Mouse (Mus musculus): Measurements from ENCODE around the gene Gpr21. TPM values are rescaled to one million over a fixed set of nuclear protein-coding genes. Genes with fewer than 3 reads are reported as not detected.
"Not testable (repeated sequence)": the region's sequence is repeated elsewhere in the genome, so short reads cannot be mapped to it uniquely, and the experiment has no call there.

The Gpr21 gene
- polyA plus RNA-seq, 1 experiment from 2014 or later, result 0.67 TPM

DNA sequence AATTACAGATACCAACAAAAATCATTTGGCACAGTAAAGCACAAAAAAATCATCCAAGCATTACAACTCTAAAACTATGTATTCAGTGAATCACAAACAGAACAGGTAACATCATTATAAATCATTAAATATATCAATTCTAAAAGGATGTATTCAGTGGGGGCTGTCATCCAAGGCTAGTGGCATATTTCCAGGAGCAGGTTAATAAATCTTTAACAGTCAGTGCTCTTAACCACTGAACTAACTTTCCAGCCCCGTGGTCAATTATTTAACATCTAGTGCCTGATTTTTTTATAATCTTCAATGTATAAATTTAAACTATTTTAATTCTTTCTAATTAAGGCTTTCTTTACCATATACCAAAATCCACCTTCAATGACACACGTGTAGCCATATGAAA is 10.3 kb upstream of the Gpr21 start:
- H3K36me3 ChIP-seq (replicated peaks; ENCODE audit: control insufficient read depth, insufficient read depth, low read depth, low read length); H3K4me2 ChIP-seq (ENCODE audit: low read depth, low read length); H3K9me3 ChIP-seq (replicated peaks; ENCODE audit: control insufficient read depth, low read length); H3K4me1 ChIP-seq (ENCODE audit: control insufficient read depth, insufficient read depth, low read length); H3K27ac ChIP-seq (replicated peaks; ENCODE audit: low read depth, low read length); ATAC-seq (replicated peaks; ENCODE audit: insufficient number of reproducible peaks, low FRiP score, low TSS enrichment, low read depth); H3K27me3 ChIP-seq (ENCODE audit: control insufficient read depth, insufficient read depth, low read length); H3K9ac ChIP-seq (replicated peaks; ENCODE audit: low read length); DNase-seq (ENCODE audit: low spot score); H3K4me3 ChIP-seq (ENCODE audit: low read depth, low read length): not testable (repeated sequence)
- WGBS, result 95% methylated on average over 2 of the region's 2 CpGs

DNA sequence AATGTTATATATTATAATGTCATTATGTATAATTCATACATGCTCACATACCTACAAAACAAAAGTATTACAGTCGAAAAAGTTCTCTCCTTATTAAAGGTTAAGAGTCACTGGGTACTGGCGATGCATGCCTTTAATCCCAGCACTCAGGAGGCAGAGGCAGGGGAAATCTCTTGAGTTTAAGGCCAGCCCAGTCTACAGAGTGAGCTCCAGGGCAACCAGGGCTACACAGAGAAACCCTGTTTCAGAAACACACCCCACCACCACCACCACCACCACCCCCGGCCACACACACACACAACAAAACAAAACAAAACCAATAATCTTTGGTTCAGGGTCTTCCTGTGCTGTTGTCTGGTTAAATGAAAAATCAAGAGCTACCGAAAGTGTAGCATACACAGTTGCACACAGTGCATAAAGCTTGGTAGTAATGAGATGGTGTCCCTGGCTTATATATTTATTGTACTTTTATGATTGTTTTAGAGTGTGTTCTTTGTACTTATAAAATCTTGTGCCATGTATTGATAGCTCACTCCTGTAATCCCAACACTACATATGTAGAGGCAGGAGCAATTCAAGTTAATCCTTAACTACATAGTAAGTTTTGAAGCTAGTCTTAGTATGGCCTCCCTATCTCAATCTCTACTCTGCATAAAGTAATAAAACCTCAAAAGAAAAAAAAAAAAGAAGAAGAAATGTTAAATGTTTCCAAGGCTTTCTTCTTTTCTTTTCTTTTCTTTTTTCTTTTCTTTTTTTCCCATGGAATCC is 4.8 kb upstream of the Gpr21 start:
- no peaks in the 10 kb centered on the region for H3K27me3 ChIP-seq (ENCODE audit: control insufficient read depth, insufficient read depth, low read length)
- H3K4me3 ChIP-seq (ENCODE audit: low read depth, low read length), result no peak overlapping the region
- ATAC-seq (replicated peaks; ENCODE audit: insufficient number of reproducible peaks, low FRiP score, low TSS enrichment, low read depth) (no peak), DNase-seq (ENCODE audit: low spot score) (no peak)
- no peak overlapping the region for H3K9ac ChIP-seq (replicated peaks; ENCODE audit: low read length)
- no peaks in the 10 kb centered on the region for H3K9me3 ChIP-seq (replicated peaks; ENCODE audit: control insufficient read depth, low read length)
- H3K4me2 ChIP-seq (ENCODE audit: low read depth, low read length), result no peak overlapping the region
- H3K36me3 ChIP-seq (replicated peaks; ENCODE audit: control insufficient read depth, insufficient read depth, low read depth, low read length), result no peaks in the 10 kb centered on the region; the same call in 1 of the 2 replicates
- H3K4me1 ChIP-seq (ENCODE audit: control insufficient read depth, insufficient read depth, low read length), result no peaks in the 10 kb centered on the region
- 90% methylated on average over 4 of the region's 4 CpGs for WGBS
- H3K27ac ChIP-seq (replicated peaks; ENCODE audit: low read depth, low read length), result no peak overlapping the region

DNA sequence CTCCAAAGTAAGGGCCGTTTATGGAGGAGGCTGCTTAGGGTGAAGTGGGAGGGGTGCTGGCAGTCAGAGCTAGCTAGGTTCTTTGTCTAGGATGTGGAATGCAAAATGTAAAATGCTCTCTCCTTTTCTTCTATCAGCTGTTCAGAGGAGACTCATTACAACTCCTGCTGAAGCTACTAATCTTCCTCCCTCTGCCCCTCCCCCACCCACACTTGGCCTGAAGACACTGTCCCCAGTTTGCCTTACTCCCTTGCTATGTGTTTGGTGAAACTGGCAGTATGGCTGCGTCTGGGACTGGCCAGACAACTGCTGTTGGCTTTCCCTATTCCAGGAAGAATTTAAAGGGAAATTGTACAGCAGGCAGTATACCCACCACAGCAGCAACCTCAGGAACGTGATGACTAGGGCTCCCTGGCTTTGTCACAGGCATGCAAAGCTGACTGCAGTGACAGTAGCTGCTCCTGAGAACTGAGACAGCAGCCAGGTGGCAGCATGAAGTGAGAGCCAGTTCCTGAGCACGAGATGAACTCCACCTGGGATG is 860 bp downstream of the Gpr21 start:
- H3K4me1 ChIP-seq (ENCODE audit: control insufficient read depth, insufficient read depth, low read length), result no peaks in the 10 kb centered on the region
- no peak overlapping the region for H3K9ac ChIP-seq (replicated peaks; ENCODE audit: low read length)
- no peaks in the 10 kb centered on the region for H3K9me3 ChIP-seq (replicated peaks; ENCODE audit: control insufficient read depth, low read length)
- H3K36me3 ChIP-seq (replicated peaks; ENCODE audit: control insufficient read depth, insufficient read depth, low read depth, low read length), result no peaks in the 10 kb centered on the region
- no peak; the same call in 1 of the 2 replicates for ATAC-seq (replicated peaks; ENCODE audit: insufficient number of reproducible peaks, low FRiP score, low TSS enrichment, low read depth)
- H3K27me3 ChIP-seq (ENCODE audit: control insufficient read depth, insufficient read depth, low read length), result no peaks in the 10 kb centered on the region
- H3K4me3 ChIP-seq (ENCODE audit: low read depth, low read length), result no peak overlapping the region
- DNase-seq (ENCODE audit: low spot score), result no peak
- no peak overlapping the region for H3K4me2 ChIP-seq (ENCODE audit: low read depth, low read length)
- no peak overlapping the region for H3K27ac ChIP-seq (replicated peaks; ENCODE audit: low read depth, low read length)
- WGBS, result 52% methylated on average over 4 of the region's 4 CpGs

DNA sequence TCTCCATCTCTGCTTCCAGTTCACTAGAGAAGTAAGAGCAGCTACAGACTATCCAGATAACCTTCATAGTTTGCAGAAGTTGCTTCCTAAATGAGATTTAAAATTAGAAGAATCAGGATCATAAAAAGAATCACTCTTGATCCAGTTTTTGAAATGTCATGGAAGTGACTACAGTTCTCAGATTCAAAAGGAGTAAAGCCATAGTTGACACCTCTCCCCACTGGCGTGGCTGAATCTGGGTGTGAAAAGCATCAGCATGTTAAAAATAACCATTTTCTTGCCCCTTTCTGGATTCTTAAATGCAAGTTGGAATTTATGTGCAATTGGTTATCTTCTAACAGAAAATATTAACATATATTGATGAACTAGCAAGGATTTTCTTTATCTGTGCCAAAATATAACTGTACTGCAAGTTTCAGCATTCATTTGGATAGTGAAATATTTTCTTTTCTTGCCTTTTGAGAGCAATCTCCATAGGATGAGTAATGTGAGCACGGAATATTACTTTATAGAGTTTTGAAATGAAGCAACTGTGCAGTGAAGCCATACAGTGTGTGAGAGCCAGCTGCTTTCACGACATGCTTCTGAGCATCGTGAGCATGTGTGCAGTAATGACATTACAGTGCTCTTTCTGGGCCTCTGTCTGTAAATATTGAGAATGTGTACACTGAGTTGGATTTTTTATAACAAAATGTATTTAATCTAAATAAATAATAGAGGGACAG is 2.6 kb downstream of the Gpr21 start:
- no peak for ATAC-seq (replicated peaks; ENCODE audit: insufficient number of reproducible peaks, low FRiP score, low TSS enrichment, low read depth)
- Histone ChIP-seq H3K27ac (replicated peaks; ENCODE audit: low read depth, low read length) (no peak overlapping the region), H3K4me1 (ENCODE audit: control insufficient read depth, insufficient read depth, low read length) (no peaks in the 10 kb centered on the region), H3K4me3 (ENCODE audit: low read depth, low read length) (no peak overlapping the region), H3K4me2 (ENCODE audit: low read depth, low read length) (no peak overlapping the region), H3K9me3 (replicated peaks; ENCODE audit: control insufficient read depth, low read length) (no peaks in the 10 kb centered on the region), H3K27me3 (ENCODE audit: control insufficient read depth, insufficient read depth, low read length) (no peaks in the 10 kb centered on the region), H3K9ac (replicated peaks; ENCODE audit: low read length) (no peak overlapping the region), H3K36me3 (replicated peaks; ENCODE audit: control insufficient read depth, insufficient read depth, low read depth, low read length) (no peaks in the 10 kb centered on the region)
- WGBS, result 87% methylated on average over 4 of the region's 4 CpGs
- DNase-seq (ENCODE audit: low spot score), result no peak

DNA sequence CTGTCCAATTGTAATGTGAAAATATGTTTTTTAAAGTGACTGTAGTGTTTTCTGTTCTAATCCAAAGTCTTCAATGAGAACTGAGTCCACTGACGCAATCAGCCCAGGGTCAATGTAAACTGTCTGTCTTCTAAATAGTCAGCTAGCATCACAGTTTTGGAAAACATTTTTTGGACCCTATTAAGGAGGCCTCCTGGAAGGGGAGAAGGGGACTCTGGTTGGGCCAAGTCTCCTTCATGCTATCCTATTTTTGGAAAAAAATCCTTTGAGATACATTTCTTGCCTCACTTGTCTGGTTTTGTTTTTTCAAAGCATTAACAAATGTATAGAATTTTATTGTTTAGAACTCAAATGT is 3.1 kb downstream of the Gpr21 start:
- WGBS, result 100% methylated on average over 1 of the region's 1 CpGs
- Histone ChIP-seq H3K27me3 (ENCODE audit: control insufficient read depth, insufficient read depth, low read length) (no peaks in the 10 kb centered on the region), H3K9ac (replicated peaks; ENCODE audit: low read length) (no peak overlapping the region), H3K4me1 (ENCODE audit: control insufficient read depth, insufficient read depth, low read length) (no peaks in the 10 kb centered on the region), H3K9me3 (replicated peaks; ENCODE audit: control insufficient read depth, low read length) (no peaks in the 10 kb centered on the region), H3K4me2 (ENCODE audit: low read depth, low read length) (no peak overlapping the region), H3K36me3 (replicated peaks; ENCODE audit: control insufficient read depth, insufficient read depth, low read depth, low read length) (no peaks in the 10 kb centered on the region), H3K4me3 (ENCODE audit: low read depth, low read length) (no peak overlapping the region), H3K27ac (replicated peaks; ENCODE audit: low read depth, low read length) (no peak overlapping the region)
- DNase-seq (ENCODE audit: low spot score), result no peak
- no peak for ATAC-seq (replicated peaks; ENCODE audit: insufficient number of reproducible peaks, low FRiP score, low TSS enrichment, low read depth)

DNA sequence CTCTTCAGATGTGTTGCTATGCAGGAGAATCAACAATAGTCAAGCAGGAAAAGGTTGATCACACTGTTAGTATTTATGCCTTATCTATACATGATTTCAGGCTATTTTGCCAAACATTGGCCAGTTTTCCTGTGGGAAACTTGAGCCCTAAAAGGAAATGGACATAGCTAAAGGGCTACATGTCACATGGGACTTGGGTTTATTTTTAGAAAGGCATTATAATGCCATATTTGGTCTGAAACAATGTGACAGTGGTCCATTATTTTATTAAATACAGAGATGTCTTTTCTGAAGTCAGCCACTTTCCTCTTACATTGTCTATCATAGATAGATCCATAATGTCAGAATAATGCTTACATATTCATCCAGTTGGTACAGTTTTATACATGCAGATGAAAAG is 11.5 kb downstream of the Gpr21 start:
- no peaks in the 10 kb centered on the region for H3K36me3 ChIP-seq (replicated peaks; ENCODE audit: control insufficient read depth, insufficient read depth, low read depth, low read length)
- H3K27ac ChIP-seq (replicated peaks; ENCODE audit: low read depth, low read length), result no peak overlapping the region
- H3K4me2 ChIP-seq (ENCODE audit: low read depth, low read length), result no peak overlapping the region
- no peak overlapping the region for H3K4me3 ChIP-seq (ENCODE audit: low read depth, low read length)
- H3K27me3 ChIP-seq (ENCODE audit: control insufficient read depth, insufficient read depth, low read length), result no peaks in the 10 kb centered on the region
- H3K4me1 ChIP-seq (ENCODE audit: control insufficient read depth, insufficient read depth, low read length), result no peaks in the 10 kb centered on the region
- no peaks in the 10 kb centered on the region for H3K9me3 ChIP-seq (replicated peaks; ENCODE audit: control insufficient read depth, low read length)
- no peak for DNase-seq (ENCODE audit: low spot score)
- no peak for ATAC-seq (replicated peaks; ENCODE audit: insufficient number of reproducible peaks, low FRiP score, low TSS enrichment, low read depth)
- H3K9ac ChIP-seq (replicated peaks; ENCODE audit: low read length), result no peak overlapping the region

DNA sequence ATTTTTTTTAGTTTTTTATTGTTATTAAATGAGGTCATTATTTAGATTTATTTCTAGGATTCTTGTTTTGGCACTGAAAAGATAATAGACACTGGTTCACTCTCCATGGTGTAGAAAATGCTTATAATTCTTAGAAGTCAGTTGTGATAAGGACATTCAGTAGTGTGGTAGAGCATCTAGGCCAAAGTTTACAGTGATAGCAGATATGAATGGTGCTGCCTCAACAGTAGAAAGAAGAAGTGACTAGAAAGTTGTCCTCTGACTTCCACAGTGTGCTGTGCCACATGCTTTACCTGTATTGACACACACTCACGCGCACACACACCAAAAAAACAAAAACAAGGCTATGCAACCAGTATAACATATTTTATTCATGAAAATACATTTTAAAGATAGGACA is 13.3 kb downstream of the Gpr21 start:
- Histone ChIP-seq H3K9me3 (replicated peaks; ENCODE audit: control insufficient read depth, low read length) (no peaks in the 10 kb centered on the region), H3K27me3 (ENCODE audit: control insufficient read depth, insufficient read depth, low read length) (no peaks in the 10 kb centered on the region), H3K4me3 (ENCODE audit: low read depth, low read length) (no peak overlapping the region), H3K4me2 (ENCODE audit: low read depth, low read length) (no peak overlapping the region), H3K4me1 (ENCODE audit: control insufficient read depth, insufficient read depth, low read length) (no peaks in the 10 kb centered on the region), H3K36me3 (replicated peaks; ENCODE audit: control insufficient read depth, insufficient read depth, low read depth, low read length) (no peaks in the 10 kb centered on the region), H3K27ac (replicated peaks; ENCODE audit: low read depth, low read length) (no peak overlapping the region), H3K9ac (replicated peaks; ENCODE audit: low read length) (no peak overlapping the region)
- ATAC-seq (replicated peaks; ENCODE audit: insufficient number of reproducible peaks, low FRiP score, low TSS enrichment, low read depth), result no peak
- 93% methylated on average over 2 of the region's 2 CpGs for WGBS
- no peak for DNase-seq (ENCODE audit: low spot score)

DNA sequence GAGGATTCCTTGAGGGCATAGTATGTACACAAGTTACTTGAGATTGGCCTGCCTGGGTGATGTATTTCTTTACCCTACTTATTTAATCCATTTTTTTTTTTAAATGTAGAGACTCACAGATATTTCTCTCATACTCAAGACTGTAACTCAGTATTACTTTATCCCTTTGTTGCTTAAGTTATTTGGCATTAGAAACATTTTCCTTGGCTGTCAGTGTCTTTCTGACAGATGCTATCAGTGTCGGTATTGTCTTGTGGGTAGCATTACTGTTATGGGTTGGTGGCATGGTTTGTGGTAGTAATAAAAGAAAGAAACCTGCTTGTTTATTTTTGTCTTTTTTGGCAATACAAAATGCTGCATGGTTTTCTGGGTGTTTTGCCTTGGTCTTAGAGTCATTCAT is 14.6 kb downstream of the Gpr21 start:
- Histone ChIP-seq H3K4me3 (ENCODE audit: low read depth, low read length) (no peak overlapping the region), H3K9ac (replicated peaks; ENCODE audit: low read length) (no peak overlapping the region), H3K4me2 (ENCODE audit: low read depth, low read length) (no peak overlapping the region), H3K4me1 (ENCODE audit: control insufficient read depth, insufficient read depth, low read length) (no peaks in the 10 kb centered on the region), H3K27ac (replicated peaks; ENCODE audit: low read depth, low read length) (no peak overlapping the region), H3K9me3 (replicated peaks; ENCODE audit: control insufficient read depth, low read length) (no peaks in the 10 kb centered on the region), H3K27me3 (ENCODE audit: control insufficient read depth, insufficient read depth, low read length) (no peaks in the 10 kb centered on the region), H3K36me3 (replicated peaks; ENCODE audit: control insufficient read depth, insufficient read depth, low read depth, low read length) (no peaks in the 10 kb centered on the region)
- 88% methylated on average over 1 of the region's 1 CpGs for WGBS
- ATAC-seq (replicated peaks; ENCODE audit: insufficient number of reproducible peaks, low FRiP score, low TSS enrichment, low read depth), result no peak
- DNase-seq (ENCODE audit: low spot score), result no peak

Data from embryonic facial prominence, embryonic 11.5 days (tissue).